Mouse (Mus musculus): ENCODE data around the gene Xiap. TPM values are rescaled to one million over a fixed set of nuclear protein-coding genes. Genes with fewer than 3 reads are reported as not detected.
A peak's percentile ranks its signal among the peaks of the same experiment; 100 is the strongest.
"Not testable (repeated sequence)": the region's sequence is repeated elsewhere in the genome, so short reads cannot be mapped to it uniquely, and the experiment has no call there.

Xiap gene
- total RNA-seq (2021): 10 to 100 TPM; 16.2 to 18.5 TPM
- long read RNA-seq, experiment 1, full-length matches to known transcripts: 1 of 4 reads
- long read RNA-seq, experiment 1, partial matches to known transcripts: 0 of 4 reads
- long read RNA-seq, experiment 1, other reads (novel, unspliced or antisense): 3 of 4 reads
- long read RNA-seq, experiment 2: 0 reads

- intact Hi-C loops (cut with DNase I): no loop called here
- H3K4me3 ChIP-seq: peak within 1 kb of the TSS; percentile 11; the same call in 1 of the 2 replicates
- DNase-seq: no peak
- TF ChIP-seq CTCF (IDR thresholded peaks at IDR 0.05): no peak
- H3K27ac ChIP-seq: peak within 1 kb of the TSS; percentile 44; the same call in 1 of the 2 replicates
Observed at GRCm38 (mm10) chrX:42059282-42060068, at the start of gene Xiap. Gene Xiap (plus strand): TSS chrX:42059679.

- no peak overlapping the region for H3K27ac ChIP-seq
- H3K4me3 ChIP-seq: no peak overlapping the region
- no peak for DNase-seq
- TF ChIP-seq CTCF (IDR thresholded peaks at IDR 0.05): no peak
- intact Hi-C loops (cut with DNase I): no loop called here
Observed at GRCm38 (mm10) chrX:42012677-42013208, 46.7 kb upstream of the Xiap start.

- H3K27ac ChIP-seq: no peak overlapping the region
- intact Hi-C loops (cut with DNase I): no loop called here
- no peak overlapping the region for H3K4me3 ChIP-seq
- no peak for TF ChIP-seq CTCF (IDR thresholded peaks at IDR 0.05)
- DNase-seq: no peak
Observed at GRCm38 (mm10) chrX:42013776-42014175, 45.7 kb upstream of the Xiap start.

DNA sequence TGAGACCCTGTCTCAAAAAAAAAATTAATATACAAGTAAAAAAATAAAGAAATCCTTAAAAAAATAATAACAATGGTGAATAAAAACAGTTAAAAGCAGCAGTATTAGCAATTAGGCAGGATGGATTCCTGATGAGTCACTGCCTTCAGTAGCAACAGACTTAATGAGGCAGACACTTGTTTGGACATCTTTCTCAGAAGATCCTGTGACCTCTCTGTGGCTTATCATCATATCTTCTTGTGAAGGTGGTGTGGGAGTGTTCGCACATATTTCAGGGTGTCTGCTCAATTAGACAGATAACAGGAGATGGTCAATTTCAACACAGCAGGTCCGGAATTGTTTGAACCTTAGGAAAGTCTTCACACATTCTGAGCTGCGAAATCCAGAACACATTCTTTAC, 45.0 kb upstream of the Xiap start:
- Histone ChIP-seq H3K4me3 (no peak overlapping the region), H3K27ac (no peak overlapping the region)
- DNase-seq: no peak
- intact Hi-C loops (cut with DNase I): no loop called here
- TF ChIP-seq CTCF (IDR thresholded peaks at IDR 0.05): no peak

DNA sequence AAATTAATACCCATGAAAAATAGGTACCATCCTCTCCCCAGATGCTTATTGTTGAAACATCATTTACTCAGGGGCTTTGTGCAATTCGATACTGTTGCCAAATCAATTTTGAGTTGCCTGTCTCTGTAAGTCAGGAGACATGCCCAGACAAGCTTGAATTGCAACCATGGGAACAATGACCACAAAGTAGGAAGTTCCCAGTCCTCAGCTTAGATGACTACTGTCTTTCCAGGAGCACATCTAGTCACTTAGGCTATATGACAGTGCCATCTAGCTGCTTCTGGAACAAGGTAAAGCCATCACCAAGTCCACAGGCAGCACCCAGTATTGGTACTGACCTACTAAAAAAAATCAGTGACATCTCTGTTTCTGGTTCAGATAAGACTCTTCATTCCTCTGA, 41.4 kb upstream of the Xiap start:
- TF ChIP-seq CTCF (IDR thresholded peaks at IDR 0.05): peak; percentile 14; the same call in 1 of the 2 replicates
- intact Hi-C loops (cut with DNase I): no loop called here
- no peak overlapping the region for H3K27ac ChIP-seq

DNA sequence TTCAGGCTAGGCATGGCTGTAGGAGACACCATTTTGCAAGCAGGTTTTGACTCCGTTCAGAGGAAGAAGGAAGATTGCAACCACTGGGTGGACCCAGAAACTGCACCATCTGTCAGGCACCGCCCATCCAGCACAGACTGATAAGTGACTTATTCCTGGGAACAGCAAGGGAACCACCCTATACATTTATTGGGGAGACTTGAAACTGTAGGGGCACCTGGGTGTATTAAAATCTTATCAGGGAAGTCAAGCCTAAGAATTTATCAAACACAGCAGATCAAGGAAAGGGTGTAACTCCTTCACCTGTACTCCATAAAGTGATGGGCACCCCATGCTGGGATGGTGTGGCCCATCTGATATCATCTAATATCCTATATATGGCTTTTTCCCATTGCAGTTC, 40.0 kb upstream of the Xiap start:
- Histone ChIP-seq H3K27ac (no peak overlapping the region), H3K4me3 (no peak overlapping the region)
- no peak for TF ChIP-seq CTCF (IDR thresholded peaks at IDR 0.05)
- DNase-seq: no peak
- intact Hi-C loops (cut with DNase I): no loop called here

More for the DNA sequence above, 41.4 kb upstream of the Xiap start:
- DNase-seq: no peak
- H3K4me3 ChIP-seq: no peak overlapping the region

- H3K4me3 ChIP-seq; H3K27ac ChIP-seq; DNase-seq; intact Hi-C loops (cut with DNase I): not testable (repeated sequence)
Observed at GRCm38 (mm10) chrX:42025802-42026440, 33.6 kb upstream of the Xiap start.

DNA sequence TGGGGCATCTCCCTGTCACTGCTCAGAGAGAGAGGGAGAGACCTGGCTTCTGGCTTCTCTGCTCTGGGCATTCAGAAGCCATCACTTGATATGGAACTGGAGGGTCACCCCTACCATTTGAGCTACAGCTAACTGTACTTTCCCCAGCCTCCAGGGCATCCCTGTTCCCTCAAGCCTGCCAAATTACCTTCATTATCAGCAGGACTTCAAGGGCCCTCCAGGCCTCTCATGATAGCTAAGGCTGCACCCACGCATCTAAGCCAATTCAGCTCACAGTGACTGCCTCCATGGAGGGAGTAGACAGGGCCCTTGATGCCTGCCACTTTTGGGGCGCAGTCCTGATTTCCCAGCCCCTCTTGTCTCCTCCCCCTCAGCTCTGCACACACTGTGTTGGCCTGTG, 32.5 kb upstream of the Xiap start:
- DNase-seq; H3K4me3 ChIP-seq; intact Hi-C loops (cut with DNase I); H3K27ac ChIP-seq: not testable (repeated sequence)

GRCm38 (mm10) chrX:42033111-42033693, 26.3 kb upstream of the Xiap start:
- intact Hi-C loops (cut with DNase I): loop anchor here (5.0 kb wide), 1 partner anchor 114 kb away; the partner anchor contains the start of gene Stag2
- Histone ChIP-seq H3K4me3 (peak overlapping the region; percentile 11; the same call in 1 of the 2 replicates), H3K27ac (peak overlapping the region; percentile 56; the same call in 1 of the 2 replicates)
- peak; percentile 75 for DNase-seq
- peak; percentile 93 for TF ChIP-seq CTCF (IDR thresholded peaks at IDR 0.05)

DNA sequence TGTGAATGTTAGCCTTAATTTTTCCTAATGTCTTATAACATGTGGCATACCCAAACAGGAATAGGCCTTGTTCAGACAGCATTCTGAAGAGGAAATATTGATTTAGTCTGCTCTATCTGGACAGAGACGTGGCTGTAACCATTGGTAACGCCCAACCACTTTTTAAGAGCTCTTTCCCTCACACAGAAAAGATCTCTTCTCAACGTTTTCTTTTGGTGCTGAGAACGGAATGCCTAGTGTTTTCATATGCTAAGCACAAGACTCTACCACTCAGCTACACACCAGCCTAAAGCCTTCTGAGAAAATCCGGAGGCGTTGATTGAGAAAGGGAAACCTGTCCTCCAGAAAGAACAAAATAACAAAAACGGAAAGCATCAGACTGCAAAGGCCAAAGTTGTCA, 25.6 kb upstream of the Xiap start:
- Histone ChIP-seq H3K27ac (no peak overlapping the region), H3K4me3 (no peak overlapping the region)
- intact Hi-C loops (cut with DNase I): loop anchor here (5.0 kb wide), 1 partner anchor 113 kb away; the partner anchor contains the start of gene Stag2
- no peak for DNase-seq
- no peak for TF ChIP-seq CTCF (IDR thresholded peaks at IDR 0.05)

GRCm38 (mm10) chrX:42039481-42039880, 20.0 kb upstream of the Xiap start:
- TF ChIP-seq CTCF (IDR thresholded peaks at IDR 0.05): peak; percentile 19; the same call in 1 of the 2 replicates
- Histone ChIP-seq H3K27ac (no peak overlapping the region), H3K4me3 (no peak overlapping the region)
- intact Hi-C loops (cut with DNase I): no loop called here
- DNase-seq: no peak

DNA sequence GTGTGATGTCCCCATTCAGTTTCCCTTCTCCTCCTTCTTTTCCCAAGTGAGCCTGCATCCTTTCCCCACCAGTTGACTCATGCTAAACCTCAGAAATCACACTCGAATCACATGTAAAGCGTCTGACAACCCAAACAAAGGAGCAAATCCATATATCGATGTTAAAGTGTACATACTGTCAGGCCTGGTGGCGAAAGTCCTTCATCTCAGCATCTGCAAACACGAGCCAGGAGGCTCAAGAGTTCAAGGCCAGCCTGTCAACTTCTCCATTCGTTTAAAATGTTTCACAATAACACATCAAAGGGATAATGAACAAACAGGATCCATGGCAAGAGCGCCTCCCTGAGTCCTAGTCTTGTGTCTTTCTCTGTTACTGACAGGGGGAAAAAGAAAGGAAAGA, 14.5 kb upstream of the Xiap start:
- no peak for DNase-seq
- H3K27ac ChIP-seq: no peak overlapping the region
- H3K4me3 ChIP-seq: no peak overlapping the region
- no peak for TF ChIP-seq CTCF (IDR thresholded peaks at IDR 0.05)
- intact Hi-C loops (cut with DNase I): no loop called here
